Mouse (Mus musculus) urinary bladder, adult 2 months (tissue): ENCODE results near the gene Gm6657. TPM values are rescaled to one million over a fixed set of nuclear protein-coding genes. Genes with fewer than 3 reads are reported as not detected.

Source experiments
- DNase-seq: peaks from one replicate; pipeline ENCODE4 v3.0.0; 2022; ENCODE audit warnings: low spot score
- polyA plus RNA-seq: library from polyadenylated mRNA; depleted of rRNA; stranded (reverse); fragments of >200 nt; gene quantifications from 2 replicates; pipeline ENCODE4 v1.2.3, GENCODE M21; 2012; rRNA removed

Gm6657 gene
- not detected in 2 replicates for polyA plus RNA-seq

DNA sequence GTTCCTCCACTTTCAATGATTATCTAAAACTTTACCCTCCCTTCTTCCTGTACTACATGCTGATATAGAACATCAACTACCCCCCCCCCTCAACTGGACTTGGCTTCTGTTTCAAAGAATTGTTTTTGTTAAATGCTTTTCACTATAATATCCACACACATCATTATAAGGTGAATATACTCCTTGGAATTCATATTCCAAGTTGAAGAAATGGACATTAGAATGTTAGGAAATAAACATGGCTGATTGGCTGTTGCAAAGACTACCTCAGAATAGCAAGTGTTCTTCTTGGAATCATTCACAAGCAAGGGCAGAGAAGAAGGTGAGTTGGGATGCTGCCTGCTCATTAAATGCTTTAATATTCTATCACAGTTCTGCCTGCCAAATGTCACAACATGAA is at the start of gene Gm6657:
TSS of gene Gm6657 (plus strand) at position 301 of the 400 bp plus-strand sequence.
- DNase-seq, result no peak

DNA sequence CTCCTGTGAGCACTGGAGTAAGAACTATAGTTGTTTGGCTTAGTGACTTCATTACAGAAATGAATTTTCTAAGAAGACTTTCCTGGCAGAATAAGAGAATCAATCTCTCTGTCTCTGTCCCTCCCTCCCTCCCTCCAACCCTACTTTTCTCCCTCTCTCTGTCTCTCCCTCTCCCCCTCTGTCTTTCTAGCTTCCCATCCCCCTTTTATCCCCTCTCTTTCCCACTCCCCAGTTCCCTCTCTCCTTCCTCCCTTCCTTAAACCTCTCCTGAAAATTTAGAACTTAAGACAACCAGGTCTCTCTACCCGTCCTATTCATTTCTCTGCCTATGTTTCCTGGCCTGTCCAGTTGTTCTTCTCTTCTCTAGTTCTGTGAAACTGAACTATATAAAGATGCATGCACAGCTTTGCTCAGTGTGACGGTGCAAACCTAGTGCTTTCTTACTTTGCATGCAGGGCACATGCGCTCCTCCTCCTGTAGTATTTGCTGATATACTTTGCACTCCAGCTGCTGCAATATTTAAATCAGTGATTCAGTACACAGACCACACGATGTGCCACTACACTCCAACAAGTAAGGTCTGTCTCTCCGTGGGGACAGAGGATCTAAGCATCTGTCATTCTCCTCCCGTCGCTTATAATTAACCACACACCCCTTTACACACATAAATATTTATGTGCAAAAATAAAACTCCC is 40.6 kb upstream of the Gm6657 start:
- no peak for DNase-seq

DNA sequence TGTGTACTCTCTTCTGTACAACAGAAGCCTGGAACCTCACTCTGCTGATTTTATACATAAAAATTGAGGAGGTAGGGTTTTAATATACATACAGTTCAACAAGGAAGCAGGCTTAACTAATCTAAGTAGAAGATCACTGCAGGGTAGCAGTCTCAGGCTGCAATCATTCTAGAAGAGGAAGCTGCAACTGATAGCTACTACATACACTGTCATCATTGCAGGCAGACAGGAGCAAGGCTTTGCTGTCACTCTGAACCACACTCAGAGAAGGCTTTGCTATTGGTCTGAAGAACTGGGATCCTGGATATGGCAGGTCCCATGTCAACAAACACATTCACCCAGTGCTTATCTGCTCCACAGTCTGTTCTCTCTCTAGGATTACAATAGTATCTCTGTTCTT is 23.9 kb upstream of the Gm6657 start:
- no peak for DNase-seq

DNA sequence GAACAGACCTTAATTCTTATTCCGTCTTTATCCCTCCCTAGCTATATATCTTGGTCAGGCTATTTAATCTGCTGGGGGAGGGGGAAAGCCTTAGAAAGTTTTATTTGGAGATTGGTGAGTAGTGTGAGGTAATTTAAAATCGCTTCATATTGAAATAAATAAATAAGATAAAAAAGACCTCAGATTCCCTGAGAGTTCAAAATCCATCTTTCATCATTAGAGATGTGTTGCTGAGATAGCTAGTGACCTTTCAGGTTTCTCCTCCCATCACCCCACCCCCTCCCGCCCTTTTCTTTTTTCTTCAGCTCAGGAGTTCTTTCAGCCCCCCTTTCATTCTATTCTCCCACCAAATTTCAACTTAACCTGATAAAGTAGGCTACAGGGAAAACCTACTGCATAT is 20.1 kb upstream of the Gm6657 start:
- no peak for DNase-seq

DNA sequence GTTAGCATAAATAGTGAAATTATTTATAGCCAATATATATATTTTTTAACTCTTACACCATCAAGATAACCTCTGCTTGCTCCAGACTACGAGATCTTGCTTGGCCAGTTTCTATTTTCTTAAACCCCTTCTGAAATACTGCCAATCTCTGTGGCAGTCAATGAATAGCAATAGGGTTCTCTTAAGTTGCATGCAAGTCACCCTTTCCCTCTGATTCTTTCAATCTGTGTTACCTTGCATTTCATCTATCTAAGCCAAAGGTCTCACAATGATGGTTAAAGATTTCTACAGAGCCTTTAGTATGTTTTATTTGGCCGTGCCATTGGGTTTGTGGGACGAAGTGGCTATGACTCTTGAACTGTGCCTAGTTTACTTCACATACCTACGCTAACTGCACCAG is 19.4 kb upstream of the Gm6657 start:
- DNase-seq, result no peak

DNA sequence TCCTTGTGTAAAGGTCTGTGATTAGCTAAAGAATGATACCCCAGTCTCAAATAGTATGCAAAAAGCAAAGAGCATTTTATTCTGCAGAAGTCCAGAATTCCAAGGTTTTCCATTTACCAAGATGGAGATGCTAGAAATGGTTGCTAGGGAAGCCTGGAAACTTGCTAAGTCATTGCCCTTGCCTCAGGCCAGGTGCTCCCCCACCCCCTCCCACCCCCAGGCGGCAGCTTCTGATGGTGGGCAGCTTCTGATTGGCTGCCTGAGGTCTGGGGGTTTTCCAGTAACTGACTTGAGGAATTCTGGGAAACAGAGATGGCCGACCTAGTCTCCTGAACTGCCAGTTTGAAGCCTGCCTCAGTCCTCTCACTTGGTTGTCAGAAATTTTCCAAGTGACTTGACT is 12.6 kb upstream of the Gm6657 start:
- DNase-seq, result no peak

DNA sequence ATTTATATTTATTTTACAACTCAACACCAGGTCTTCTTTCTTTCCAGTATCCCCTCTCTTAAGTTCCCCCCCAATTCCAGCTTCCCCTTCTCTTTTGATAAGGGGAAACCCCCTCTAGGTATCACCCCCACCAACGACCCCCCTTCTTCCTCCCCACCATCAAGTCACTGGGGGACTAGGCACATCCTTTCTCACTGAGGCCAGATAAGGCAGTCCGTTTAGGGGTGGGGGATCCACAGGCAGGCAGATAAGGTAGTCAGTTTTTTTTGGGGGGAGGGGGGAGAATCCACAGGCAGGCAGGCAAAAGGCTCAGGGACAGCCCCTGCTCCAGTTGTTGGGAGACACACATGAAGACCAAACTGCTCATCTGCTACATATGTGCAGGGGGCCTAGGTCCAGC is 1.3 kb downstream of the Gm6657 start:
- DNase-seq, result no peak

DNA sequence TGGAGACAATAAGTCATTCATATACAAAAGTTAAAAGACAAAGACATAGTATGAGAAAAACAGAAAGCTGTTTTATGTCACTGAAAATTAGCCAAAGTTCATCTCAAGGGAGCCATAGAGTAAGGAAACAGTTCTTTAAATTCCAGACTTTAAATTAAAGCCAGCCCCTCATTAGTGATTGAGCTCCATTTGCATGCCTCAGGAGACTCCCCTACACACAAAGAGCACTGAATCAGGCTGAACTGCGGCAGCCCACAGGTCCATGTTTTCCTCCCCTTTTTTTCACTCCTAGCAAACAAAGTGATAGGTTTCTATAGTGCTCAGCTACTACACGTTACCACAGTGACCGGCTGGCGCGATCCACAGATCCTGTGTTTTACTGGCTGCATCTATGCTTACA is 9.6 kb downstream of the Gm6657 start:
- DNase-seq, result no peak

DNA sequence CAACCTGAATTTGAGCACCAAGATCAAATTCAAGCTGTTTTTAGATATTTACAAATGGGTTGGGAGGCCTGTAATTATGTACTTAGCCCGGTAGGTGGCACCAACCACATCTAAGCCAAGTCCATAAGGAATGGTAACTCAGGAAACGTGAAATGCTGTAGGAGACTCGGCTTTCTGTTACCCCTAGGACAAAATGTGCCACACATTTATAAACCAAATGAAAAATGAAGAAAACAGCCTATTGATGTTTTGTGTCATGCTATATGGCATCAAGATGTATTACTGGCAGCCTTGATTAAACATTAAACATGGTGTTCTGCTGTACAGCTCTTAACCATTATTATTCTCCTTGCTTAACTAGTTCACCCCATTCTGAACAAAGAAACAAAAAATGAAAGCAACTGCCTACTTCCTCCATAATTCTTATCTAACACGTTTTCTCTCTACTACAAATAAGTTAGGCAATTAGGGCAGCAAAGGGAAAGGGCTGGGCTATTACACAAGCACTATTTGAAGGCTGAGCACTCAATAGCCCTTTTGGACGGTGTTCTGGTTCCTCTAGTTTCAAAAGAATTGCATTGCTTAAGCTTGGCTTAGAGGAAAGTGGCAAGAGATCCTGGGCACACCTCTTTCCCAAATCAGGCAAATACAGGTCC is 12.0 kb downstream of the Gm6657 start:
- no peak for DNase-seq

DNA sequence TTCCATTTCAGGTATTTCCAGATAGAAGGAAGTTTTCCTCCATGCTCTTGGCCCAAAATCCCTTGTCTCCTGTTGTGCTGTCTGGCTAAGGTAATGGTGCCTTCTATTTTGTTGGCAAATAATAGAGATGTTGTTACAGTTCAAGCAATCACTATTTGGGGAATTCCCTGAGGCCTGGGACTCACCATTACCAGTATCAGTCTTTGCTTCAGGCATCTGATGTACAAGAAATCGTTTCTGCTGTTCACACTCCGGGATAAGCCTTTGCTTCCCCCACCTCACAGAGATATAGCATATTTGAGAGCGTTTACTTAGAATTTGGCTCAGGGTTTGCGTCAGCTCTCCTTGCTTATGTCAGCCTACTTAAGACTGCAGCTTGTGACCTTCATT is 12.5 kb downstream of the Gm6657 start:
- no peak for DNase-seq

DNA sequence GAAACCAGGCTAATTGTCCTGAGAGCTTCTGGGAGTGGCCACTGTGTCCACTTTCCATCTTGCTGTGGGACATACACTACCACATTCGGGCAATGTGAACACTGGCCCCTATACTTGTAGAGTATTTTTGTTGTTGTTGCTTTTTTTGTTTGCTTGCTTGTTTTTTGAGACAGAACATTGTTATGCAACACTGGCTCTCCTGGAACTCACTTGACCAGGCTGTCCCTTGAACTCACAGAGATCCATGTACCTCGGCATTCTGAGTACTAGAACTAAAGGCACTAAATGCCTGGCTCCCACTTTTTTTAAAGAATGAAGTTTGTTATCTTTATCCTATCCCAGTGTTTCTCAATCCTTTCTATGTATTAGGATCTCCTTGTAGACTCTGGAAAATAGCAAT is 15.8 kb downstream of the Gm6657 start:
- DNase-seq, result no peak

DNA sequence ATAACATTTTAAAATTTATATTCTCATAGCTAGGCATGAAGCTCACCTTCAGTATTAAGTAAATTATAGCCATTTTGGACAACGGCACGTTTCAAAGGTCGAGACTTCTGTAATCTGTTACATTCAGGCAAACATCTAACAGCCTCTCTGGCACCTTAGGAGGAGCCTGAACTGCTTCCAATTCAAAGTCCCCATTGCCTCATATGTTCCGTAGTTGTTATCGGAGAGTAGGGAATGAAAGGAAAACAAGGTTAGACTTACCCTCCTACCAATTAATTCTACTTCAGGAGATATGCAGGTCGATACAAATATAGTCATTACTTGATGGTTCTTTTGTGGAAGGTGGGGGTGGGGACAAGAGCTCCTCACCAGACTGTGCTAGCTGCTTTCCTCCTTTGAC is 21.4 kb downstream of the Gm6657 start:
- DNase-seq, result no peak

DNA sequence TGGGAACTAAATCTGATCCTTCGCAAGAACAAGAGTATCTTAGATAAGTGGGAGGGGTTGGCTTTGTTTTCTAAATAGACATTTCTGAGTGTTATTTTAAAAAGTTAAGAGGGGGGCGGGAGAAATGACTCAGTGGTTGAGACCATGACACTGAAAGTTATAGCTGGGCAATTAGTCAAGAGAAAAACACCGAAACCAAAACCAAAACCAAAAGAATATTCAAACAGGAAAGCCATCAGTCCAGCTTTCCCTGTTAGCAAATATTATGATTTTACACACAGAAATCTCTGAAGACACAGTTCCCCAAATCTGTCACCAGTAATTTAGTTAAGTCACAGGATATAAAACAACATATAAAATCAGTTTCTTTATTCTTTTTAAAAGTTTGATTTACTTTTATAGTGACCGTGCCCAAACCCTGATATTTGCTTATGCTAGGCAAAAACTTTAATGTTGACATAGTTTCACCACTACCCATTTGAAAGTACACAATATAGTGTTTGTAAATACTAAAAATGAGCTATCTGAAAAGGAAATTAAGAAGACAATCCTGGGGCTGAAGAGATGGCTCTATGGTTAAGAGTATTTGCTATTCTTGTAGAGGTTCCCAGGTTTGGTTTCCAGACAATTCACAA is 25.3 kb downstream of the Gm6657 start:
- DNase-seq, result no peak

DNA sequence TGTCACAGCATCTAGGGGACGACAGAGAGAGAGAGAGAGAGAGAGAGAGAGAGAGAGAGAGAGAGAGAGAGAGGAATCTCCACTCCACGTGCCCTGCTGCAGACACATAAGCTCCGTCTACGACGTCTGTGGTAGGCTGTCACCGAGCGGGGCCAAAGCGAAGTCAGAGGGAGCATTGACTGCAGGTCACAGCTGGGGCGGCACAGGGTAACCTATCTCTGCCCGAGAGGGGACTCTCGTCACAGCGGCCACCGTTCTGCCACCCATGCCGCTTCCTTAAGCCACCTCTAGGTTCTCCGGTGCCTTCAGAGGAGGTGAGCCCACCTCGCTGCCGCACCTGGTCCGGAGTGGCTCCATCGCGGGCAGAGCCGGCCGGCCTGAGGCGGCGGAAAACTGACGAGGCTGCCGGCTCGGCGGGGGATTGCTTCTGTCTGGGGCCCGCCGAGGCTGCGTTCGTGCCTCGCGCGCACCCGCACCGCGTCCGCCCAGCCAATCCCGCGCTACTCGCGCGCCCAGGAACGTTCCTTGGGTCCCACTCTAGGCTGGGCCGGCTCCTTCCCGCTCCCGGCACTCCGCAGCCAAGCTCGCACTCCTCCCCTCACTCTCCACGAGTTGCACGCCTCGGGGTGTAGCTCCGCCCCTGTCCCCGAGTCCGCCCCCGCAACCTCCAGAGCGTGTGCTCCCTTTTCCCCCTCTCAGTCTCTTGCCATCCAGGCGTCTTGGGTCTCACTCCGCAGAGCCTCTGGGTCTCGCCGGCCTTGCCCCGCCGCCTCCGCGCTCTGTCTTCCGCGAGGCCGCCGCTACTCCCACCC is 31.9 kb downstream of the Gm6657 start, which contains the start of gene Gphn:
TSS of gene Gphn (plus strand) at position 673 of the 812 bp plus-strand sequence.
- no peak for DNase-seq

DNA sequence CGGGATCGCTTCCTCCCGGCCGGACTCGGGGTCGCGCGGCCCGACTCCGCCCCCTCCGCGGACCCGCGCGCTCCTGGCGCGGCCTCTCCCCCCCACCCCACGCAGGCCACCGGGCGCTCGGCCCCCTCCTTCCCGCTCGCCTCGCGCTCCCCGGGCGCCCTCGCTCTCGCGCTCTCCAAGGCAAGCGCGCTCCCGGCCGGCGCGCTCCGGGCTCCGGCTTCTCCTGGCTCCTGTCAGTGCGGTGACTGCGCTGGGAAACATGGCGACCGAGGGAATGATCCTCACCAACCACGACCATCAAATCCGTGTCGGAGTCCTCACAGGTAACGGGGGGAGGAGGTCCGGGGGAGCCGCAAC is 32.5 kb downstream of the Gm6657 start:
- peak; percentile 87 for DNase-seq

DNA sequence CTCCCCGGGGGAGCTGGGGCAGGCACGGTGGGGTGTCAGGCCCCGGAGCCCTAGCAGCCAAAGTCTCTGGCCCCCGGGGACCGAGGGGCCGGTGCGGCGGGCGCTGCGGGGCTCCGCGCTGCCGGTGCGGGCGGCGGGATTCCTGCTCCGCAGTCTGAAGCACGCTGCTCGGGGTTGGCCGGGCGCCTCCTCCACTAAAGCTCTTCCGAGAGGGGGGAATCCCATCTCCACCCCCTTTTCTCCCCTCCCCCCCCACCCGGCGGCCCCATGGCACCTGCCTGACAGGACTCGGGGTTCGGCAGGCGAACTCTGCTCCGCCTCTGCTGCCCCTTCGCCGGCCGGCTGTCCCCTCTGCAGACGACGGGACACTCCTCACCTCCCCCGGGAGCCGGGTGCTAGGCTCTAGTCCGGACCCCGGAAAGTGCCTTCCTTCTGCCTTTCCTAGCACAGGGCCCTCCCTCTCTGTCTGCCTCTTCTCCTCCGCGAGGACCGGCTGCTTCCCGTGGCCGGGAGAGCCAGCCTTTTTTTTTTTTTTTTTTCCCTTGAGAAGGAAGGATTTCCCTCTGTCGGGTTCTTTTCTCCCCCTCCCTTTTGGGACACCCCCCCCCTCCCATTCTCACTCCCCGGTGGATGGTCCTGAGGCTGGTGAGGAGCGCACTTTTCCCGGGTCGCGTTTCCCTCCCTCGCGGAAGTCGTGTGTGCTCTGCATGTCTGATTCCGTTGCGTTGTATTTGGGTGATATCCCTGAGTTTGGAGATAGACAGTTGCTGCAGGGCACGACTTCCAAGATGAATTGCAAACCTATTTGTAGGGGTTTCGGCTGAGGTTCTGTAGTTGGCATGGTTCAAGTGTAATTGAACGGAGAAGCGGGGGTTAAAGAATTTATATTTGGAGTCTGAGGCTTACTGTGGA is 33.2 kb downstream of the Gm6657 start:
- peak; percentile 53 for DNase-seq

DNA sequence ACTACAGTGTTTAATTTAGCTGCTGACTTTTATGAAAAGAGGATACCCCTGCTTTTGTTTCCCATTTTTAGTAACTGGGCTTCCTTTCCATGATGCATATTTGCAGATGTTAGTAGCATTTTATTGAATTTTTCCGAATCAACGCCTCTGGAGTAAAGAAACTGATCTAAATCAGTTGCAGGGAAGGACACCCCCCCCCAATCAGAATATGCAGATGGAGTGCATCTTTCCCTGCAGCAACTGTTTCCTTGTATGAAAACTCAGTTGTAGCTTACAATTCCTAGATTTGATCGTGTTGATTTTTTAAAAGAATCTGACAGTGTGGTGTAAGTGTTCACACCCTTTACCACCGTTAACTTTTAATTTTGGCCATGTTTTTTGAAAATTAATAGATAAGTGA is 34.1 kb downstream of the Gm6657 start:
- no peak for DNase-seq

DNA sequence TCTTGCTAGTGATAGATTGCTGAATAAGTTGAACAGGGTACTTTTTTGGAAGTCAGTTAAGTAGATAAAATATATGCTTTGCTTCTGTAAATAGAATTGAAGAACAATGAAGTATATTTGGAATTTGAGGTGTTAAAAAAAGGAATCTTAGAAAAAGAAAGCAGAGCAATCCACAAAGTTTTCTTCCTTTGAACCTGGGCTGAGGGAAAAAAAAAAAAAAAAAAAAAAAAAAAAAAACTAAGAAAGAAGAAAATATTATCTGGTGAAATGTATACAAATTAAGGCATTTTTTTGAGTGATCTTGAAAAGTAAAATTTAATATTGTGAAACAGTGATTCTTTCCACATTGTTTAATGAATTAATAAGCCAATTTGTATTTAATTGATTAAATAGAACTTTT is 38.5 kb downstream of the Gm6657 start:
- DNase-seq, result no peak

DNA sequence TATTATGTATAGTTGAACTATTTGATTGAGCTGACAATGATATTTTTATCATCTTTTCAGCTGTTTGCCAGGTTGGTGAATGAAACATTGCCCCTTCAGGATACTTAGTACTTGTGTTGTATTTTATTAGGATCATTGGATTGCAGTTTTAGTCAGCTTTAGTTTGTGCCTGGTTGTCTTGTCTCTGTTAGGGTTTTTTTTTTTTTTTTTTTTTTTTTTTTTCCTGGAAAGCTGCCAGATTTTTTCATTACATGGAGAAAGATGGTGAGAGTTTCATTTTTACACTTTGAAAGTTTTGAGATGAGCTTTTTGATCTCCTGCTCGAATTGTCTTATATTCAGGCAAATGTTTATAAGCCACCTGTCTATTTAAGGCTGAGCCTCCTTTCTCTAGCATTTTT is 54.3 kb downstream of the Gm6657 start:
- DNase-seq, result no peak

DNA sequence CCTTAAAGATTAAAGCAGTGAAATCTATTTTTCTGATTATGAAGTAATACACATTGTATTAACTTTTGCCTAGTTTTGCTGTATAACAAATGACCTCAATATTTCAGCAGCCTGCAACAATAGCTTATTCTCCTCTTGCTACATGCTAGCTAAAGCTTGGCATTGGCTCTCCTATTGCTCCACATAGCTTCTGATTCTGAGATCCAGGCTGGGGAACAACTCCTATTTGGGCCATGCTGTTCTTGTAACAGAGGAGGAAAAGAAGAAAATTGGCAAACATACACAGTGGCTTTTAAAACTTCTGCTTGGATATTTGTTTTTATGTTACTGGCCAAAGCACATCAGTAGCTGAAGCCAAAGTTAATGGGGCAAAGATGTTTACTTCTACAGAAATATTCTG is 55.1 kb downstream of the Gm6657 start:
- DNase-seq, result no peak
